9 mouse cellular contexts compared by ENCODE assay signal in the genomic region with DNA sequence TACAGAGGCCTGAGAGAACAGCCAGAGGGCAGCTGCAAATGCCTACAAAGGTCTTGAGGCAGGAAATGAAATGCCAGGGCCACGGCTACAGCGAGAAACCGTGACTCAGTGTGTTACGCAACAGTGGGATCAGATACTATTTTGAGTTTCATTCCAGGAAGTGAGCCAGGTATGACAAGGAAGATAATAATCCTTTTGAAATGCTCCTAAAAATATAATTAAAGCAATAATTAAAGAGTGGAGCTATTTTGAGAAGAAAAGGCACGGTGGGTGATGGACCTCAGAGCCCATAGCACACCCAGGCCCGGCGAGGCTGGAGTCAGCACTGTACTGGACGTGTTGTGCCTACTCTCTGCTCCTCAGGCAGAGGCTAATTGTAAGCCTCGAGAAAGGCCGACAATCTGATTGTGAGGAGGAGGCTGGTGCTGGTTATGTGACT. TPM values are rescaled to one million over a fixed set of nuclear protein-coding genes. Genes with fewer than 3 reads are reported as not detected.
DNase-seq lines count a peak whose midpoint lies in the region; ATAC-seq and TF ChIP-seq lines count a peak whose summit lies in the region.
"Had no signal": no experiment of that assay in that cellular context is flagged by ENCODE, and none has a peak within 500 bp of the region (broad histone marks: within the 10 kb centered on the region; RNA-seq: fewer than 3 reads in every experiment).

No protein-coding gene starts in this region.

- H3K27ac ChIP-seq in forebrain, embryonic 13.5 days, result no peak overlapping the region
- no peak overlapping the region for H3K27ac ChIP-seq in forebrain, embryonic 14.5 days (ENCODE audit: low read depth, low read length)
- peak overlapping the region; percentile 66 for H3K27ac ChIP-seq in embryonic facial prominence, embryonic 15.5 days (replicated peaks)
- peak overlapping the region; percentile 72 for H3K27ac ChIP-seq in intestine, postnatal 0 days (ENCODE audit: low read depth, low read length)
- H3K27ac ChIP-seq in midbrain, embryonic 15.5 days, result no peak overlapping the region
- H3K27ac ChIP-seq in forebrain, embryonic 10.5 days, result no peak overlapping the region
- H3K27ac ChIP-seq: neural tube, embryonic 13.5 days had no signal

- 76% methylated on average over 10 of the region's 10 CpGs for WGBS in forebrain, embryonic 13.5 days
- 78% methylated on average over 10 of the region's 10 CpGs for WGBS in forebrain, embryonic 14.5 days
- 40% methylated on average over 10 of the region's 10 CpGs for WGBS in embryonic facial prominence, embryonic 15.5 days
- 26% methylated on average over 10 of the region's 10 CpGs for WGBS in intestine, postnatal 0 days
- WGBS in midbrain, embryonic 15.5 days, result 70% methylated on average over 10 of the region's 10 CpGs
- WGBS in forebrain, embryonic 10.5 days, result 71% methylated on average over 10 of the region's 10 CpGs

- no peaks in the 10 kb centered on the region for H3K9me3 ChIP-seq in forebrain, embryonic 13.5 days (replicated peaks)
- no peaks in the 10 kb centered on the region for H3K9me3 ChIP-seq in forebrain, embryonic 14.5 days (replicated peaks; ENCODE audit: control insufficient read depth, low read length)
- no peaks in the 10 kb centered on the region for H3K9me3 ChIP-seq in embryonic facial prominence, embryonic 15.5 days (replicated peaks)
- no peaks in the 10 kb centered on the region for H3K9me3 ChIP-seq in intestine, postnatal 0 days (ENCODE audit: control insufficient read depth)
- H3K9me3 ChIP-seq in midbrain, embryonic 15.5 days, result no peaks in the 10 kb centered on the region
- H3K9me3 ChIP-seq in forebrain, embryonic 10.5 days, result no peaks in the 10 kb centered on the region
- H3K9me3 ChIP-seq: neural tube, embryonic 13.5 days had no signal

- no peak overlapping the region for H3K4me2 ChIP-seq in forebrain, embryonic 13.5 days
- H3K4me2 ChIP-seq in forebrain, embryonic 14.5 days (ENCODE audit: low read length), result no peak overlapping the region
- no peak overlapping the region for H3K4me2 ChIP-seq in embryonic facial prominence, embryonic 15.5 days (replicated peaks)
- peak overlapping the region; percentile 43 for H3K4me2 ChIP-seq in intestine, postnatal 0 days (replicated peaks; ENCODE audit: low read depth)
- no peak overlapping the region for H3K4me2 ChIP-seq in midbrain, embryonic 15.5 days
- H3K4me2 ChIP-seq: neural tube, embryonic 13.5 days had no signal

- H3K4me3 ChIP-seq in forebrain, embryonic 13.5 days, result no peak overlapping the region
- no peak overlapping the region for H3K4me3 ChIP-seq in forebrain, embryonic 14.5 days (ENCODE audit: low read depth, low read length)
- no peak overlapping the region for H3K4me3 ChIP-seq in embryonic facial prominence, embryonic 15.5 days (replicated peaks)
- H3K4me3 ChIP-seq in intestine, postnatal 0 days (ENCODE audit: low read depth, low read length), result no peak overlapping the region
- no peak overlapping the region for H3K4me3 ChIP-seq in midbrain, embryonic 15.5 days
- no peak overlapping the region for H3K4me3 ChIP-seq in forebrain, embryonic 10.5 days
- H3K4me3 ChIP-seq: neural tube, embryonic 13.5 days had no signal

- peak overlapping the region; percentile 37; the same call in 1 of the 2 replicates for H3K9ac ChIP-seq in forebrain, embryonic 13.5 days
- H3K9ac ChIP-seq in forebrain, embryonic 14.5 days (ENCODE audit: low read length), result no peak overlapping the region
- no peak overlapping the region for H3K9ac ChIP-seq in embryonic facial prominence, embryonic 15.5 days
- H3K9ac ChIP-seq in intestine, postnatal 0 days (ENCODE audit: low read depth, low read length), result no peak overlapping the region
- no peak overlapping the region for H3K9ac ChIP-seq in midbrain, embryonic 15.5 days
- H3K9ac ChIP-seq: neural tube, embryonic 13.5 days had no signal

- no peaks in the 10 kb centered on the region for H3K27me3 ChIP-seq in forebrain, embryonic 13.5 days
- H3K27me3 ChIP-seq in forebrain, embryonic 14.5 days (replicated peaks; ENCODE audit: control insufficient read depth, insufficient read depth, low read length), result no peaks in the 10 kb centered on the region
- H3K27me3 ChIP-seq in embryonic facial prominence, embryonic 15.5 days, result no peaks in the 10 kb centered on the region
- no peaks in the 10 kb centered on the region for H3K27me3 ChIP-seq in intestine, postnatal 0 days (replicated peaks; ENCODE audit: control insufficient read depth, insufficient read depth, low read length)
- no peaks in the 10 kb centered on the region for H3K27me3 ChIP-seq in midbrain, embryonic 15.5 days (replicated peaks)
- no peaks in the 10 kb centered on the region for H3K27me3 ChIP-seq in forebrain, embryonic 10.5 days (ENCODE audit: poor library complexity, severe bottlenecking)
- H3K27me3 ChIP-seq: neural tube, embryonic 13.5 days had no signal

- H3K36me3 ChIP-seq in forebrain, embryonic 13.5 days (ENCODE audit: poor library complexity, severe bottlenecking), result peaks cover 9% of the 10 kb centered on the region
- H3K36me3 ChIP-seq in forebrain, embryonic 14.5 days (ENCODE audit: control insufficient read depth, insufficient read depth, low read length), result peaks cover 3% of the 10 kb centered on the region; the same call in 1 of the 2 replicates
- peaks cover 8% of the 10 kb centered on the region; the same call in 1 of the 2 replicates for H3K36me3 ChIP-seq in embryonic facial prominence, embryonic 15.5 days
- H3K36me3 ChIP-seq in intestine, postnatal 0 days (ENCODE audit: control insufficient read depth, insufficient read depth), result peaks cover 3% of the 10 kb centered on the region; the same call in 1 of the 2 replicates
- H3K36me3 ChIP-seq in midbrain, embryonic 15.5 days (replicated peaks), result no peaks in the 10 kb centered on the region; the same call in 1 of the 2 replicates
- H3K36me3 ChIP-seq in forebrain, embryonic 10.5 days (replicated peaks), result 0 out of 2 replicates have a peak, but pooled peaks cover 6% of the 10 kb centered on the region

- peak; percentile 39; the same call in 1 of the 2 replicates for TF ChIP-seq CTCF in intestine, postnatal 0 days (IDR thresholded peaks at IDR 0.05; ENCODE audit: low read depth)

- no peak for ATAC-seq in forebrain, embryonic 13.5 days
- ATAC-seq in forebrain, embryonic 14.5 days, result no peak
- no peak for ATAC-seq in embryonic facial prominence, embryonic 15.5 days (ENCODE audit: insufficient number of reproducible peaks, low FRiP score, low TSS enrichment, low read depth)
- peak; percentile 78 for ATAC-seq in intestine, postnatal 0 days
- ATAC-seq in midbrain, embryonic 15.5 days (replicated peaks), result no peak

- no peak for DNase-seq in forebrain, embryonic 14.5 days (ENCODE audit: low spot score)
- DNase-seq in NIH3T3 (ENCODE audit: low read depth), result peak; percentile 89
- peak; percentile 66 for DNase-seq in lung, postnatal 14 days
- no peak for DNase-seq in forebrain, embryonic 10.5 days (ENCODE audit: extremely low spot score, low spot score)

- no peaks in the 10 kb centered on the region for H3K4me1 ChIP-seq in forebrain, embryonic 13.5 days
- H3K4me1 ChIP-seq in forebrain, embryonic 14.5 days (ENCODE audit: control insufficient read depth, insufficient read depth, low read length), result no peaks in the 10 kb centered on the region
- peaks cover 13% of the 10 kb centered on the region for H3K4me1 ChIP-seq in embryonic facial prominence, embryonic 15.5 days
- no peaks in the 10 kb centered on the region for H3K4me1 ChIP-seq in intestine, postnatal 0 days (replicated peaks; ENCODE audit: control insufficient read depth, insufficient read depth, low read length)
- 0 out of 2 replicates have a peak, but pooled peaks cover 5% of the 10 kb centered on the region for H3K4me1 ChIP-seq in midbrain, embryonic 15.5 days
- H3K4me1 ChIP-seq in forebrain, embryonic 10.5 days, result peaks cover 31% of the 10 kb centered on the region
- H3K4me1 ChIP-seq: neural tube, embryonic 13.5 days had no signal

RNA-seq across cellular contexts. Expression of a gene that starts 37.4 kb away (rescaled TPM):
- polyA plus RNA-seq in forebrain, embryonic 13.5 days (2015; fragmentation: Nextera tagmentation; extraction: Ambion mirVana), result 48.1 and 51.3 TPM in 2 replicates
- 47.9 and 55.9 TPM in 2 replicates for polyA plus RNA-seq in forebrain, embryonic 14.5 days (2014; fragmentation: Nextera tagmentation; extraction: Ambion mirVana)
- polyA plus RNA-seq in embryonic facial prominence, embryonic 15.5 days (2015; fragmentation: Nextera tagmentation; extraction: Ambion mirVana), result 46.5 and 48.2 TPM in 2 replicates
- polyA plus RNA-seq in intestine, postnatal 0 days (2015; fragmentation: Nextera tagmentation; extraction: Ambion mirVana), result 45.0 and 46.4 TPM in 2 replicates
- polyA plus RNA-seq in midbrain, embryonic 15.5 days (2015; fragmentation: Nextera tagmentation; extraction: Ambion mirVana), result 59.2 and 61.5 TPM in 2 replicates
- polyA plus RNA-seq in forebrain, embryonic 10.5 days (2016; fragmentation: Nextera tagmentation; extraction: Ambion mirVana), result 26.8 and 31.0 TPM in 2 replicates

Comparison
In these comparisons a context has a peak if more than half of its experiments do, and no peak if none do; other contexts are left out.
1. H3K27ac ChIP-seq: peak in embryonic facial prominence, embryonic 15.5 days (single experiment) and intestine, postnatal 0 days (single experiment); none in forebrain, embryonic 13.5 days (single experiment), forebrain, embryonic 14.5 days (single experiment), midbrain, embryonic 15.5 days (single experiment) and forebrain, embryonic 10.5 days (single experiment).
2. DNase-seq: peak in NIH3T3 (single experiment) and lung, postnatal 14 days (single experiment); none in forebrain, embryonic 14.5 days (single experiment) and forebrain, embryonic 10.5 days (single experiment).